Mouse (Mus musculus): ENCODE measurements around the gene Hsd17b11.
"Not testable (repeated sequence)": the region's sequence is repeated elsewhere in the genome, so short reads cannot be mapped to it uniquely, and the experiment has no call there.

The Hsd17b11 gene

DNA sequence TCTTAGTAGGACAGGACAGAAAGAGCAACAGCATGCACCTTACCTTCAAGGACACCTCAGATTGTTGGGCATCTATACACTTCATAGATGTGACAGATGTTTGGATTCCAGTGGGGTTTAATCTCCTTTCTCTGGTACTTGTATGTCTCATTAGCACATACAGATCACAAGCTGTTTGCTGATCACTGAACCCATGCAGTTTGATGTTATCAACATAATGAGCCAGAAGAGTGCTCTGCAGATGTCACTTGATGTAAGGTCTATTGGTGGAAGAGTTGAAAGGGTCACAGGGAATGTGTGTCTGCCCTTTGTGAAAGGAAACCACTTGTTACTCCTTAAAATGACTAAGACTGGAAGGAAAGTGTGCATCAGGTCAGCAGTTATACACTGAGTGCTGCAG lies 13.3 kb upstream of the Hsd17b11 start:
- DNase-seq: no peak

DNA sequence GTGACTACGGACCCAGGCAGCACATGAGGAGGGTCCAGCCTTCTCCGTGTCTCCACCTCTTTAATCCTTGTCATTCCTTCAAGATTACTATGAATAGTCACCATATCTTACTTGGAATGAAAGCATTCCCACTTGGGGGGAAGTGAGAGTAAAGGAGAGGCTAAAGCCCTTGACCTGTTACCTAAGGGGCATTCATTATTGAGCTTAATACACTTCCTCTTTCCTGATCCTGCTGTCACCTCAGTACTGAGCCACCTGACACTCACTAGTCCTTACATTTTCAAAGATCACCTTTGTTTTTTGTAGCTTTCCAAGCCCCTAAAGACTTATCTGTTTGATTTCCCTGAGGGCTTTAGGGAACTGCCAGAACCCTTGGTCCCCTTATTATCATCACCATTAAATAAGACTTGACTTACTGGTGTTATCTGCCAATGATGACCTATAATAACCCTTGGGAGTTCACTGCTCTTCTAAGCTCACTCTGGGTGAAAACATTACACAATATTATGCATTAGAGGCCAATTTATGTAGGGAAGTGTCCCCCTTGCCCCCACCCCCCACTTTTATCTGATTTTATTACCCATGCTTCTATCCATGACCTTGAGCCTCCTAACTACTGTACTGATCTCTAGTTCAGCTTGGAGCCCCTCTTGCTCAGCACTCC lies 10.8 kb upstream of the Hsd17b11 start:
- DNase-seq: no peak

GRCm38 (mm10) chr5:104025245-104025854 lies 3.6 kb upstream of the Hsd17b11 start:
- no peak for DNase-seq

GRCm38 (mm10) chr5:104024762-104025161 lies 3.0 kb upstream of the Hsd17b11 start:
- no peak for DNase-seq

- not testable (repeated sequence) for DNase-seq
Observed at GRCm38 (mm10) chr5:104024193-104024592, 2.5 kb upstream of the Hsd17b11 start.

GRCm38 (mm10) chr5:104023289-104024020 lies 1.7 kb upstream of the Hsd17b11 start:
- no peak for DNase-seq

DNA sequence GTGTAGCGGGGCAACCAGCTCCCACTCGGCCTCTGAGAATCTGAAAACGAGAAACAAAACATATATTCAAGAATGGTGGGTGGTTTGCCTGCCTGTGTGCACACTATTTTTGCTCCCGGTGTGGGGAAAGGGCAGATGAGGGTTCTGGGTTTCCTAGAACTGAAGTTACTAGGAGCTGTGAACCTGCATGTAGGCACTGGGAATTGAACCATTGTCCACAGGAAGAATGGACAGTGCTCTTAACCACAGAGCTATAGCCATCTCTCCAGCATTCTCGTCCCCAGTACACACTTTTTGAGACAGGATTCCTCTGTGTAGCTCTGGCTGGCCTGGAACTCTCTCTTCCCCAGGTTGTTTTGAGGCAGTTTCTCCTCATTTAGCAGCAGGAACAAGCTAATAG lies 839 bp upstream of the Hsd17b11 start:
- no peak for DNase-seq

GRCm38 (mm10) chr5:104011419-104011818 lies 10.3 kb downstream of the Hsd17b11 start:
- no peak for DNase-seq

- DNase-seq: no peak
Observed at GRCm38 (mm10) chr5:104010261-104010660, 11.5 kb downstream of the Hsd17b11 start.

DNA sequence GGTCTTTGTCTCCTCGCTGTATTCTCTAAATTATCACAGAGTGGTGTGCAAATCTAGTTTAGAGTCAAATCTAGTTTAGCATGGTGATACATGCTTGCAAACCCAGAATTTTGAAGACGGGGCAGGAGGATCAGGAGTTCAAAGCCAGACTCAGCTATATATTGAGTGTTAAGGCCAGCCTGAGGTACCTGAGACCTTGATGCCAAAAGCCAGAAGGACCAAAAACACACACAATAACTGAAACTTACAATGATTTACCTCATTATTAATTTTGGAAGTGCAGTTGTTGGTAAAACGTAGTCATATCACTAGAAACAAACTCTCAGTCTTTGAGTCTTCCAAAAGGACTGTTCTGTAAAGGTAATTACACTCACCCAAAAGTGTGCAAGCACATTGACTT lies 12.3 kb downstream of the Hsd17b11 start:
- DNase-seq: no peak

DNA sequence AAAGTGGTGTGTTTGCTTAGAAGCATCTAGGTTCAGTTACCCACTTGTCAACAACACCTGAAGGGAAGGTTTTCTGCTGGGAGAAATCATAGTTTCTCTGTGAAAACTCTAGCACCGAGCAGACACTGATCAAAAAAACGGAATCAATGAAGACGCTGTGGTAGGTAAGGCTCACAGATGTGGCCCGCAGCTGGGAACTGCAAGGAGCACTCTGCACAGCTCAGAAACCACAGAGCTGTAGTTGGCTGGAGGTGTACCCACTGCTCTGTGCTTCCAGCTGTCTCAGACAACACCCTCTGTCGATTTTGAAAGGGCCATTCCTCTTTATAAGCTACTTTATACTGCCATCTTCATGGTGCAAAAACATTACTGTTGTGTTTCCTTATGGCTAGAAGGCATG lies 13.9 kb downstream of the Hsd17b11 start:
- no peak for DNase-seq

DNA sequence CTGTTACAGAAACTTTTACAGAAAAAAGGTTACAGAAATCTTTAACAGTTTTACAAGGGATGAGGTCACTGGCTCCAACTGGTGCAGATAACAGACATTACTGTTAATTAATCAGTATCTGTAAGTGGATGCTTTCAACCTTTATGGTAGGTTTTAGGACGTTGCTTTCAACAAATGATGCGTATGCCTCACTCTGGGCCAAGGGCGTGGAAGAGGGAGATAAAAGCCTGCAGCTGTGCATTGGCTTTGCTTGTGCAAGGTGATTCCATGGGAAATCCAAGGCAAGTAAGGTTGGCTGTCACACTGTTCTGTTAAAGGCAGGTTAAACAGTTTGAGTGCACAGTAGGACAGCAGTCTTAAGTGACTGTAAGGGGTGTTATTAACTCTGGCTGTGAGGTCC lies 14.9 kb downstream of the Hsd17b11 start:
- DNase-seq: no peak

DNA sequence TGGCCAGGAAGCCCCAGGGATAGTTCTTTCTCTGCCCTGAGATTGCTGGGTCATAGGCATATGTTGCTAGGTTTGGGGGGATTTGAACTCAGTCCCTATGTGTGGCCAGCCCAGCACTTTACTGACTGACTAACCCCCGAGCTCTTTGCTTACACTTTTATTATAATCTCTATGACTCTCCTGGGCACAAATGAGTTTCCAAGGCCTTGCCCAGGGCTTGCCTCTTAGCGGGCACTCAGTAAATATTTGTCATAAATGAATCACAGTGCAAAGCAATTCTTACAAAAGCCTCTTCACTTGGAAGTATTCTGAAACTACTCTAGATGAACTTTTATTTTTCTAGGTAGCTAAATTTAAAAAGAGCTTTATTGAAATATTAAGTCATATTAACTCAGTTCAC lies 17.8 kb downstream of the Hsd17b11 start:
- no peak for DNase-seq

GRCm38 (mm10) chr5:104003256-104003931 lies 18.3 kb downstream of the Hsd17b11 start:
- no peak for DNase-seq

DNA sequence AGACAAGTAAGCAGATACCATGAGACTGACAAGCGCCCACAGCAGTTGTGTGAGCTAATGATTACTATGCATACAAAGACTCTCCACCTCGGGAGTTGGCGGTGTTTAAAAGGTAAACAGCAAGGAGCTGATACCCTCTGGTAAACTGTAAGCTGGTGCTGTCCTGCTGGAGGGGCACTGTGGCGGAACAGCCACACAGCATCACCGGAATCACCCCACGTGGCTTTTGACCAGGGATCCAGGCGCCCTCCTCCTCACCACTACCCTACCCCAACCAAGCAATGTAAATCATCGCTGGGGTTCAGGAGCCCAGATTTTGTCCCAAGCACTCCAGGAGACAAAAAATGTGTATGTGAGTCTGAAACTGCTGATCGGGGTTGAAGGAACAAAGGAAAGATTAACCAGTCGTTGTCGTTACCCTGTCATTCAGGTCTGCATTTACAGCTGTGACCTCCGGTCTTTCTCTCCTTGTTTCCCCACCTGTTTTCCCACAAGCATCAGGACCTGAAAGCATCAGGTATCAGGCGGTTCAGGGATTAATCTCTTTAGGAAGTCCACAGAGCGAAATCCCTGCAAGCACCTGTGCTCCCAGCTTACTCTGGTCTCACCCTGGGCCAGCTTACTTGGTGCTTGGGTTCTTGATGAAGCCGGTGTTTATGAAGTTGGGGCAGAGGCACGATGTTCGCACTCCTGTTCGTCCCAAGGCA lies 19.0 kb downstream of the Hsd17b11 start:
- no peak for DNase-seq

DNA sequence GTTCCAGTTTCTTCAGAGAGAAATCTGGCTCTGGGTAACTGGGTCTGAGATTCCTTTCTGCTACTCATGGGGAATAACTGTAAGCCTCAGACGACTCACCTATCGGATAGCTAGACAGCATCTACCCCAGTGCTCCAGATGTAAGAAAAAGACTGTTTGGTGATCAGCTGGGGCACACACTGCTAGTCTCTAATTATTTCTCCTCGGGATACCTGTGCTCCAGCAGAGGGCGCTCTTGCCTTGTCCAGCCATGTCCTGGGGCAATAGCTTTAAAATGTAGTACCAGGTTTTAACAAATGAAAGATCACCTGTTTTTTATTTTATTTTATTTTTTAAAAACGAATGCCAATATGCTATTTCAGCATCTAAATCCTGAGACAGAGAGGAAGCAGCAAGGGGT lies 22.0 kb downstream of the Hsd17b11 start:
- peak; percentile 67 for DNase-seq

- no peak for DNase-seq
Observed at GRCm38 (mm10) chr5:103998739-103999138, 23.0 kb downstream of the Hsd17b11 start.

GRCm38 (mm10) chr5:103995181-103995580 lies 26.5 kb downstream of the Hsd17b11 start:
- DNase-seq: no peak

DNA sequence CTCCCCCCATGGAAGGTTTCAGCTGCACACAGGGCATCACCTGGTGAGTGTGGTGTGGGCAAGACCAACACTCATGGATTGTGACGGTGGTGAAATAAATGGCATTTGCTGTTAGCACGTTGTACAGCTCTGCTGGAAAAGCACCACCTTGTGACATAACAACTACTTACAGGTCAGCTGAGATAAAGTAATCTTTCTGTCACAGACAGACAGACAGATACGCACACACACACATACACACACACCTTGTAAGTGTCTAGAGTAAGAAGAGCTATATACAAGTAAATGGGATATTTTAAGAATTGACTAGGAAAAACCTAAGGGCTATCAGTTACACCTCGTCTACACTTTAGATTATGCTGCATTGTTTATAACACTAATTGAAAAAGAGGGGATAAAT lies 27.1 kb downstream of the Hsd17b11 start:
- DNase-seq: no peak

- DNase-seq: no peak
Observed at GRCm38 (mm10) chr5:103993601-103994000, 28.1 kb downstream of the Hsd17b11 start.

DNA sequence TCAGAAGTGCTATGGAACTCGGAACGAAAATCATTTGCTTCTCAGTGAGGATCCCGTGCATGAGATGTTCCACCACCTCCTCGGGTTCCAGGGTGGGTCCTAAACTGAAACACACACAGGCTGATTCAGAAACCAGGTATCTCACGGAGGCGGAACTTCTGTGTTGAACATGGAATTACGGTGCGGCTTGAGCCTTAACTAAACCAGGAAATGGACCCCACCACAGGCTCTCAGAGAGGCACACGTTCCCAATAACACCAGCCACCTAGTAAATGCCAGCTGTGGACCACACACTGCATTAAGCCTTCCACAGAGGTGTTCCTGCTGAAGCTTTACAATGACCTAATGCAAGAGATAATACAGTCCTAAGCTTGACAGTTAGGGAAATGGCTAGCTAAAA lies 28.9 kb downstream of the Hsd17b11 start:
- DNase-seq: no peak

- no peak for DNase-seq
Observed at GRCm38 (mm10) chr5:103980705-103981560, 40.8 kb downstream of the Hsd17b11 start.
